Mouse (Mus musculus) stomach, embryonic 15.5 days (tissue): ENCODE data around the gene Mdn1. TPM values are rescaled to one million over a fixed set of nuclear protein-coding genes. Genes with fewer than 3 reads are reported as not detected.

ENCODE experiments used
- ATAC-seq: fragments of 200-750 bp; cut with Nextera tagmentation; 2 replicates; pipeline ENCODE4 v1.8.0; 2017; ENCODE audit warnings: low read depth, moderate number of reproducible peaks, moderate TSS enrichment; ENCODE audit not compliant: insufficient read depth, low FRiP score
- H3K27ac ChIP-seq: fragments of 300-500 bp; sonication (generic); 2 replicates; pipeline ENCODE4 v1.5.1; 2015; ENCODE audit warnings: mild to moderate bottlenecking, inconsistent platforms
- H3K27me3 ChIP-seq: fragments of 300-500 bp; sonication (generic); replicated peaks from 2 replicates; pipeline ENCODE4 v1.6.1; 2015; ENCODE audit warnings: inconsistent platforms
- H3K36me3 ChIP-seq: fragments of 300-500 bp; sonication (generic); 2 replicates; pipeline ENCODE4 v1.6.1; 2015; ENCODE audit warnings: inconsistent platforms
- H3K4me1 ChIP-seq: fragments of 300-500 bp; sonication (generic); 2 replicates; pipeline ENCODE4 v1.6.1; 2015; ENCODE audit warnings: inconsistent platforms
- H3K4me2 ChIP-seq: fragments of 300-500 bp; sonication (generic); 2 replicates; pipeline ENCODE4 v1.6.1; 2015; ENCODE audit warnings: mild to moderate bottlenecking, inconsistent platforms
- H3K4me3 ChIP-seq: fragments of 300-500 bp; sonication (generic); replicated peaks from 2 replicates; pipeline ENCODE4 v1.5.1; 2015; ENCODE audit warnings: inconsistent platforms
- H3K9ac ChIP-seq: fragments of 300-500 bp; sonication (generic); 2 replicates; pipeline ENCODE4 v1.6.1; 2015; ENCODE audit warnings: inconsistent platforms
- H3K9me3 ChIP-seq: fragments of 300-500 bp; sonication (generic); 2 replicates; pipeline ENCODE4 v1.6.1; 2016; ENCODE audit warnings: inconsistent platforms
- WGBS: fragments of 180-500 bp; shearing (Covaris S2); methylation state at CpG from one replicate; pipeline ENCODE4 v1.1.7; 2015; 5-methylcytosine and 5-hydroxymethylcytosine counted together
- polyA plus RNA-seq: library from polyadenylated mRNA; unstranded; fragments of >200 nt; fragmentation: Nextera tagmentation; extraction: Ambion mirVana; gene quantifications from 2 replicates; pipeline ENCODE4 v1.2.1, GENCODE M21; 2015

Gene Mdn1
- polyA plus RNA-seq, 1 experiment from 2014 or later, result 15.3 TPM

GRCm38 (mm10) chr4:32798976-32799375 lies 142.1 kb downstream of the Mdn1 start:
- no peaks in the 10 kb centered on the region for H3K9me3 ChIP-seq
- H3K36me3 ChIP-seq, result no peaks in the 10 kb centered on the region
- peaks cover 7% of the 10 kb centered on the region; the same call in 1 of the 2 replicates for H3K4me1 ChIP-seq
- H3K4me2 ChIP-seq, result no peak overlapping the region
- no peak for ATAC-seq
- WGBS, result 94% methylated on average over 4 of the region's 4 CpGs
- H3K9ac ChIP-seq, result no peak overlapping the region
- no peaks in the 10 kb centered on the region for H3K27me3 ChIP-seq
- H3K27ac ChIP-seq, result no peak overlapping the region
- H3K4me3 ChIP-seq, result no peak overlapping the region

GRCm38 (mm10) chr4:32799966-32800576 lies 143.2 kb downstream of the Mdn1 start, which contains the start of gene Lyrm2:
TSS of gene Lyrm2 (plus strand) at chr4:32800253.
- H3K27ac ChIP-seq, result peak within 1 kb of the TSS; percentile 96
- peak within 1 kb of the TSS; percentile 65 for H3K9ac ChIP-seq
- H3K4me3 ChIP-seq, result peak within 1 kb of the TSS; percentile 68
- under 1% methylated on average over 53 of the region's 53 CpGs for WGBS
- peak within 1 kb of the TSS; percentile 71 for H3K4me2 ChIP-seq
- H3K4me1 ChIP-seq, result peaks cover 7% of the 10 kb centered on the region; the same call in 1 of the 2 replicates
- ATAC-seq, result peak; percentile 92
- H3K9me3 ChIP-seq, result no peaks in the 10 kb centered on the region
- no peaks in the 10 kb centered on the region for H3K36me3 ChIP-seq
- no peaks in the 10 kb centered on the region for H3K27me3 ChIP-seq

- 6% methylated on average over 9 of the region's 9 CpGs for WGBS
- peak overlapping the region; percentile 71 for H3K4me2 ChIP-seq
- no peak for ATAC-seq
Observed at GRCm38 (mm10) chr4:32800577-32801170, 143.8 kb downstream of the Mdn1 start.

GRCm38 (mm10) chr4:32817478-32817877 lies 160.6 kb downstream of the Mdn1 start:
- Histone ChIP-seq H3K27me3 (no peaks in the 10 kb centered on the region), H3K9me3 (no peaks in the 10 kb centered on the region), H3K4me2 (no peak overlapping the region), H3K4me1 (no peaks in the 10 kb centered on the region), H3K9ac (no peak overlapping the region), H3K4me3 (no peak overlapping the region), H3K36me3 (no peaks in the 10 kb centered on the region), H3K27ac (no peak overlapping the region)
- no peak for ATAC-seq
- 73% methylated on average over 5 of the region's 5 CpGs for WGBS

More at GRCm38 (mm10) chr4:32800577-32801170, 143.8 kb downstream of the Mdn1 start:
- Histone ChIP-seq H3K27me3 (no peaks in the 10 kb centered on the region), H3K36me3 (no peaks in the 10 kb centered on the region), H3K9ac (peak overlapping the region; percentile 65), H3K4me1 (peaks cover 7% of the 10 kb centered on the region; the same call in 1 of the 2 replicates), H3K27ac (peak overlapping the region; percentile 96), H3K9me3 (no peaks in the 10 kb centered on the region), H3K4me3 (peak overlapping the region; percentile 68)

- Histone ChIP-seq H3K4me1 (no peaks in the 10 kb centered on the region), H3K9me3 (no peaks in the 10 kb centered on the region), H3K9ac (no peak overlapping the region), H3K27me3 (no peaks in the 10 kb centered on the region), H3K4me3 (no peak overlapping the region), H3K4me2 (no peak overlapping the region), H3K36me3 (no peaks in the 10 kb centered on the region), H3K27ac (no peak overlapping the region)
- 91% methylated on average over 3 of the region's 3 CpGs for WGBS
- ATAC-seq, result no peak
Observed at GRCm38 (mm10) chr4:32820676-32821075, 163.8 kb downstream of the Mdn1 start.

- no peak overlapping the region for H3K27ac ChIP-seq
- no peak for ATAC-seq
- H3K9ac ChIP-seq, result no peak overlapping the region
- H3K36me3 ChIP-seq, result no peaks in the 10 kb centered on the region
- 60% methylated on average over 8 of the region's 8 CpGs for WGBS
- no peak overlapping the region for H3K4me2 ChIP-seq
- H3K27me3 ChIP-seq, result no peaks in the 10 kb centered on the region
- no peak overlapping the region for H3K4me3 ChIP-seq
- no peaks in the 10 kb centered on the region for H3K9me3 ChIP-seq
- no peaks in the 10 kb centered on the region for H3K4me1 ChIP-seq
Observed at GRCm38 (mm10) chr4:32824254-32824653, 167.3 kb downstream of the Mdn1 start.

Other genes starting within 250 kb of the Mdn1 start
- gene Gja10, start 54.4 kb upstream of the Mdn1 start, polyA plus RNA-seq, result 0.13 TPM in 1 of 2 replicates, not detected in the other
- 51.1 and 55.9 TPM in 2 replicates for gene Casp8ap2, start 41.7 kb upstream of the Mdn1 start, polyA plus RNA-seq
- 91.3 and 101 TPM in 2 replicates for gene Lyrm2, start 143.1 kb downstream of the Mdn1 start, polyA plus RNA-seq